Mouse (Mus musculus): ENCODE data around the gene Vat1.

GRCm38 (mm10) chr11:101446319-101446718, 19.7 kb downstream of the Vat1 start:
- TF ChIP-seq CTCF (IDR thresholded peaks at IDR 0.05; ENCODE audit: borderline replicate concordance, insufficient read depth, low read length): no peak
- TF ChIP-seq POLR2A (IDR thresholded peaks at IDR 0.05; ENCODE audit: low read depth, low read length): peak; percentile 46; the same call in 1 of the 2 replicates

Measured in embryonic fibroblast, embryonic 13.5 days (primary cell).